15 mouse cellular contexts compared by ENCODE assay signal in genomic region chr1:83701696-83702404, GRCm38 (mm10).
"Had no signal": no experiment of that assay in that cellular context is flagged by ENCODE, and none has a peak within 500 bp of the region (broad histone marks: within the 10 kb centered on the region; RNA-seq: fewer than 3 reads in every experiment).

No protein-coding gene starts in this region.

- H3K36me3 ChIP-seq: limb, embryonic 13.5 days; midbrain, embryonic 10.5 days; neural tube, embryonic 15.5 days had no signal

- H3K9ac ChIP-seq: limb, embryonic 13.5 days; liver, embryonic 14.5 days; neural tube, embryonic 15.5 days had no signal

- ATAC-seq: lung, postnatal 0 days had no signal

- H3K4me3 ChIP-seq: layer of hippocampus, adult 2 months; limb, embryonic 13.5 days; midbrain, embryonic 10.5 days; myocyte; neural tube, embryonic 15.5 days had no signal

- H3K4me2 ChIP-seq: limb, embryonic 13.5 days; neural tube, embryonic 15.5 days had no signal

- DNase-seq: kidney, postnatal 10 days; kidney, postnatal 4 days; lung, adult 18-20 months; lung, postnatal 36 days; right cerebral cortex, postnatal 4 days; spleen, adult 18-20 months; thymus, adult 18-20 months; thymus, postnatal 25 days had no signal

- H3K27ac ChIP-seq: layer of hippocampus, adult 2 months; limb, embryonic 13.5 days; liver, embryonic 14.5 days; midbrain, embryonic 10.5 days; neural tube, embryonic 15.5 days had no signal

- H3K4me1 ChIP-seq: limb, embryonic 13.5 days; midbrain, embryonic 10.5 days had no signal

- H3K27me3 ChIP-seq: limb, embryonic 13.5 days; neural tube, embryonic 15.5 days had no signal

- H3K9me3 ChIP-seq: limb, embryonic 13.5 days; midbrain, embryonic 10.5 days; neural tube, embryonic 15.5 days had no signal
